Mouse (Mus musculus): Measurements from ENCODE around the gene Tmem40. TPM values are rescaled to one million over a fixed set of nuclear protein-coding genes. Genes with fewer than 3 reads are reported as not detected.

Tmem40 gene
- total RNA-seq, 2 experiments from 2014 or later = 0.79 to 0.93 TPM

GRCm38 (mm10) chr6:115770059-115770670, 8.0 kb upstream of the Tmem40 start:
- DNase-seq = no peak

GRCm38 (mm10) chr6:115768207-115768606, 6.0 kb upstream of the Tmem40 start:
- DNase-seq = no peak

GRCm38 (mm10) chr6:115767357-115767756, 5.1 kb upstream of the Tmem40 start:
- no peak for DNase-seq

- peak; percentile 58 for DNase-seq
These were observed 2.0 kb upstream of the Tmem40 start for GRCm38 (mm10) chr6:115764179-115764578.

GRCm38 (mm10) chr6:115760982-115761381, 1.2 kb downstream of the Tmem40 start:
- DNase-seq = no peak

GRCm38 (mm10) chr6:115760137-115760536, 2.1 kb downstream of the Tmem40 start:
- DNase-seq = no peak

- DNase-seq = no peak
These were observed 2.7 kb downstream of the Tmem40 start for GRCm38 (mm10) chr6:115759461-115759860.

- DNase-seq = no peak
These were observed 3.2 kb downstream of the Tmem40 start for GRCm38 (mm10) chr6:115758981-115759435.

GRCm38 (mm10) chr6:115755536-115755935, 6.7 kb downstream of the Tmem40 start:
- no peak for DNase-seq

- no peak for DNase-seq
These were observed 15.9 kb downstream of the Tmem40 start for GRCm38 (mm10) chr6:115746326-115746725.

GRCm38 (mm10) chr6:115743569-115743968, 18.6 kb downstream of the Tmem40 start:
- DNase-seq = peak; percentile 42

GRCm38 (mm10) chr6:115739056-115739455, 23.2 kb downstream of the Tmem40 start:
- DNase-seq = no peak

GRCm38 (mm10) chr6:115734909-115735308, 27.3 kb downstream of the Tmem40 start:
- peak; percentile 53 for DNase-seq

- no peak for DNase-seq
These were observed 29.8 kb downstream of the Tmem40 start for GRCm38 (mm10) chr6:115732341-115732928.

GRCm38 (mm10) chr6:115730560-115731342, 31.5 kb downstream of the Tmem40 start:
- no peak for DNase-seq

- no peak for DNase-seq
These were observed 34.6 kb downstream of the Tmem40 start for GRCm38 (mm10) chr6:115727570-115727969.

GRCm38 (mm10) chr6:115727108-115727507, 35.1 kb downstream of the Tmem40 start:
- DNase-seq = peak; percentile 66

GRCm38 (mm10) chr6:115722246-115722645, 40.0 kb downstream of the Tmem40 start:
- no peak for DNase-seq

- peak; percentile 74 for DNase-seq
These were observed 44.3 kb downstream of the Tmem40 start for GRCm38 (mm10) chr6:115717715-115718558.

GRCm38 (mm10) chr6:115717101-115717652, 45.0 kb downstream of the Tmem40 start:
- DNase-seq = peak; percentile 55

- DNase-seq = no peak
These were observed 50.9 kb downstream of the Tmem40 start for GRCm38 (mm10) chr6:115711261-115711660.

GRCm38 (mm10) chr6:115702901-115703300, 59.3 kb downstream of the Tmem40 start:
- no peak for DNase-seq
